Mouse (Mus musculus) MEL (cell line): ENCODE measurements at regions not wholly inside any gene's neighbourhood (a gene's known extent, or its start where the extent isn't known, plus 50 kb on each side); places are given as distances from the start of the nearest gene placed in this dataset.

Source experiments
- DNase-seq: peaks from one replicate; pipeline ENCODE4 v3.0.0; 2011; ENCODE audit warnings: low read depth, low spot score
- H3K27ac ChIP-seq: 2 replicates; pipeline ENCODE4 v1.5.1; 2012; ENCODE audit warnings: low read depth, mild to moderate bottlenecking, control low read depth, low read length, moderate library complexity; ENCODE audit not compliant: control insufficient read depth
- H3K27me3 ChIP-seq, 2 experiments: fragments of 150-350 bp in 1 of 2; sonication (generic) in 1 of 2; 2 replicates each; pipeline ENCODE4 v1.6.1; 2012; ENCODE audit warnings: low read length in 2 of 2, mild to moderate bottlenecking in 2 of 2, improper control_type of control experiment in 1 of 2, moderate library complexity in 1 of 2; ENCODE audit not compliant: insufficient read depth in 2 of 2, control insufficient read depth in 1 of 2
- H3K36me3 ChIP-seq, 2 experiments: 2 replicates each; pipeline ENCODE4 v1.6.1; 2012 to 2014; ENCODE audit warnings: low read length in 2 of 2, improper control_type of control experiment in 1 of 2, inconsistent platforms in 1 of 2, mild to moderate bottlenecking in 1 of 2; ENCODE audit not compliant: insufficient read depth in 2 of 2, control insufficient read depth in 1 of 2
- H3K4me1 ChIP-seq, 2 experiments: fragments of 150-350 bp in 1 of 2; sonication (generic) in 1 of 2; 2 replicates each; pipeline ENCODE4 v1.6.1; 2012; ENCODE audit warnings: low read length in 2 of 2, improper control_type of control experiment in 1 of 2, mild to moderate bottlenecking in 1 of 2; ENCODE audit not compliant: insufficient read depth in 2 of 2, control insufficient read depth in 1 of 2
- H3K4me3 ChIP-seq, 2 experiments: fragments of 150-350 bp in 1 of 2; sonication (generic) in 1 of 2; 2 replicates each; pipeline ENCODE4 v1.5.1; 2012; ENCODE audit warnings: low read depth in 2 of 2, low read length in 2 of 2, mild to moderate bottlenecking in 2 of 2, moderate library complexity in 2 of 2, control low read depth in 1 of 2, improper control_type of control experiment in 1 of 2; ENCODE audit not compliant: control insufficient read depth in 1 of 2, insufficient read depth in 1 of 2
- H3K79me2 ChIP-seq: 2 replicates; pipeline ENCODE4 v1.6.1; 2012; ENCODE audit warnings: mild to moderate bottlenecking, low read length, moderate library complexity; ENCODE audit not compliant: control insufficient read depth, poor library complexity, insufficient read depth
- H3K9ac ChIP-seq: 2 replicates; pipeline ENCODE4 v1.6.1; 2012; ENCODE audit warnings: low read depth, mild to moderate bottlenecking, control low read depth, low read length, moderate library complexity; ENCODE audit not compliant: control insufficient read depth, poor library complexity, severe bottlenecking
- H3K9me3 ChIP-seq: fragments of 150-350 bp; sonication (generic); replicated peaks from 2 replicates; pipeline ENCODE4 v1.6.1; 2012; ENCODE audit warnings: mild to moderate bottlenecking, low read length, improper control_type of control experiment, moderate library complexity; ENCODE audit not compliant: insufficient read depth
- BHLHE40 ChIP-seq: IDR thresholded peaks from 2 replicates; pipeline ENCODE4 v1.6.1; 2012; ENCODE audit warnings: low read depth, mild to moderate bottlenecking, inconsistent platforms, low read length, improper control_type of control experiment, borderline replicate concordance
- CTCF ChIP-seq, 3 experiments: IDR thresholded peaks in 2 of 3; conservative IDR thresholded peaks in 1 of 3; 2 replicates each; pipeline ENCODE4 v1.5.1; 2011 to 2012; ENCODE audit warnings: low read length in 3 of 3, low read depth in 2 of 3, mild to moderate bottlenecking in 2 of 3, improper control_type of control experiment in 1 of 3, inconsistent platforms in 1 of 3, mixed read lengths in 1 of 3, moderate library complexity in 1 of 3; ENCODE audit not compliant: control insufficient read depth in 1 of 3, insufficient read depth in 1 of 3, poor library complexity in 1 of 3, severe bottlenecking in 1 of 3
- E2F4 ChIP-seq: IDR thresholded peaks from 2 replicates; pipeline ENCODE4 v1.6.1; 2011; ENCODE audit warnings: low read depth, low read length, improper control_type of control experiment, borderline replicate concordance
- EP300 ChIP-seq, 2 experiments: IDR thresholded peaks; 2 replicates each; pipeline ENCODE4 v1.6.1; 2011; ENCODE audit warnings: improper control_type of control experiment in 2 of 2, low read length in 2 of 2, low read depth in 1 of 2, mild to moderate bottlenecking in 1 of 2
- GABPA ChIP-seq: IDR thresholded peaks from 2 replicates; pipeline ENCODE4 v1.6.1; 2012; ENCODE audit warnings: low read depth, mild to moderate bottlenecking, inconsistent platforms, low read length, improper control_type of control experiment, moderate library complexity
- GATA1 ChIP-seq: IDR thresholded peaks from 2 replicates; pipeline ENCODE4 v1.6.1; 2011; ENCODE audit warnings: low read depth, low read length, improper control_type of control experiment
- JUND ChIP-seq: IDR thresholded peaks from 2 replicates; pipeline ENCODE4 v1.6.1; 2011; ENCODE audit warnings: low read depth, mild to moderate bottlenecking, improper control_type of control experiment, low read length
- KAT2A ChIP-seq: conservative IDR thresholded peaks from 2 replicates; pipeline ENCODE4 v1.6.1; 2012; ENCODE audit warnings: low read depth, low read length, improper control_type of control experiment, inconsistent platforms
- MAFK ChIP-seq: IDR thresholded peaks from 2 replicates; pipeline ENCODE4 v1.6.1; 2011; ENCODE audit warnings: low read depth, mild to moderate bottlenecking, low read length, improper control_type of control experiment, borderline replicate concordance
- MAX ChIP-seq: IDR thresholded peaks from 2 replicates; pipeline ENCODE4 v1.6.1; 2011; ENCODE audit warnings: low read length, improper control_type of control experiment
- MAZ ChIP-seq: IDR thresholded peaks from 2 replicates; pipeline ENCODE4 v1.6.1; 2012; ENCODE audit warnings: low read depth, mild to moderate bottlenecking, inconsistent platforms, low read length, improper control_type of control experiment
- MXI1 ChIP-seq: IDR thresholded peaks from 2 replicates; pipeline ENCODE4 v1.6.1; 2011; ENCODE audit warnings: mild to moderate bottlenecking, low read depth, low read length, improper control_type of control experiment
- MYB ChIP-seq: IDR thresholded peaks from 2 replicates; pipeline ENCODE4 v1.6.1; 2011; ENCODE audit warnings: mild to moderate bottlenecking, low read depth, low read length, improper control_type of control experiment
- MYC ChIP-seq: IDR thresholded peaks from 2 replicates; pipeline ENCODE4 v1.6.1; 2011; ENCODE audit warnings: low read depth, mild to moderate bottlenecking, low read length, improper control_type of control experiment, moderate library complexity
- POLR2AphosphoS2 ChIP-seq: IDR thresholded peaks from 2 replicates; pipeline ENCODE4 v1.6.1; 2011; ENCODE audit warnings: low read length, improper control_type of control experiment
- RAD21 ChIP-seq: IDR thresholded peaks from 2 replicates; pipeline ENCODE4 v1.6.1; 2011; ENCODE audit warnings: mild to moderate bottlenecking, low read depth, low read length, improper control_type of control experiment
- SMC3 ChIP-seq: IDR thresholded peaks from 2 replicates; pipeline ENCODE4 v1.6.1; 2011; ENCODE audit warnings: low read depth, low read length, improper control_type of control experiment
- TAL1 ChIP-seq: IDR thresholded peaks from 2 replicates; pipeline ENCODE4 v1.6.1; 2012; ENCODE audit warnings: mild to moderate bottlenecking, inconsistent platforms, low read length, moderate library complexity, mixed read lengths
- TBP ChIP-seq: IDR thresholded peaks from 2 replicates; pipeline ENCODE4 v1.8.0; 2011; ENCODE audit warnings: low read depth, low read length, improper control_type of control experiment
- USF1 ChIP-seq: IDR thresholded peaks from 2 replicates; pipeline ENCODE4 v1.6.1; 2014; ENCODE audit warnings: low read depth, mild to moderate bottlenecking, inconsistent platforms, low read length, improper control_type of control experiment, moderate library complexity
- ZC3H11A ChIP-seq: IDR thresholded peaks from 2 replicates; pipeline ENCODE4 v1.6.1; 2012; ENCODE audit warnings: low read depth, mild to moderate bottlenecking, inconsistent platforms, low read length, improper control_type of control experiment
- ZKSCAN1 ChIP-seq: IDR thresholded peaks from 2 replicates; pipeline ENCODE4 v1.6.1; 2012; ENCODE audit warnings: low read depth, mild to moderate bottlenecking, inconsistent platforms, low read length, improper control_type of control experiment, moderate library complexity
- ZMIZ1 ChIP-seq: IDR thresholded peaks from 2 replicates; pipeline ENCODE4 v1.6.1; 2012; ENCODE audit warnings: low read depth, mild to moderate bottlenecking, inconsistent platforms, low read length, improper control_type of control experiment, moderate library complexity

GRCm38 (mm10) chr15:24980841-24981240, 432.7 kb downstream of the Basp1 start:
- no peaks in the 10 kb centered on the region; a peak in 1 of 4 replicates for H3K27me3 ChIP-seq

GRCm38 (mm10) chr15:24972020-24972419, 441.5 kb downstream of the Basp1 start:
- Histone ChIP-seq H3K9ac (no peak overlapping the region), H3K36me3 (no peaks in the 10 kb centered on the region), H3K9me3 (no peaks in the 10 kb centered on the region; the same call in 1 of the 2 replicates), H3K27ac (no peak overlapping the region), H3K4me3 (no peak overlapping the region), H3K79me2 (no peaks in the 10 kb centered on the region), H3K4me1 (no peaks in the 10 kb centered on the region), H3K27me3 (no peaks in the 10 kb centered on the region)
- DNase-seq, result no peak
- TF ChIP-seq EP300 (IDR thresholded peaks at IDR 0.05; ENCODE audit: low read depth in 1 of 2, low read length in 2 of 2) (no peak), MAX (no peak), MYC (no peak), USF1 (no peak), ZMIZ1 (no peak), ZC3H11A (no peak), MYB (no peak), E2F4 (no peak), MAFK (no peak), TAL1 (no peak), GATA1 (no peak), KAT2A (no peak), MXI1 (no peak), RAD21 (no peak), ZKSCAN1 (no peak), JUND (no peak), CTCF (IDR thresholded peaks at IDR 0.05 in 2 of 3, conservative IDR thresholded peaks at IDR 0.05 in 1 of 3; ENCODE audit: control insufficient read depth in 1 of 3, insufficient read depth in 1 of 3, low read depth in 2 of 3, low read length in 3 of 3, poor library complexity in 1 of 3, severe bottlenecking in 1 of 3) (no peak)

More at GRCm38 (mm10) chr15:24980841-24981240, 432.7 kb downstream of the Basp1 start:
- no peaks in the 10 kb centered on the region for H3K79me2 ChIP-seq
- no peak overlapping the region for H3K4me3 ChIP-seq
- no peaks in the 10 kb centered on the region for H3K36me3 ChIP-seq
- no peak for TF ChIP-seq TAL1
- no peak for TF ChIP-seq ZC3H11A
- no peak for TF ChIP-seq GABPA
- no peak for TF ChIP-seq BHLHE40
- no peak for TF ChIP-seq MYC
- TF ChIP-seq SMC3, result no peak
- TF ChIP-seq JUND, result no peak
- no peak for TF ChIP-seq ZKSCAN1
- TF ChIP-seq MAZ, result no peak
- TF ChIP-seq POLR2AphosphoS2, result no peak
- no peak for TF ChIP-seq ZMIZ1
- no peak for TF ChIP-seq TBP
- no peaks in the 10 kb centered on the region for H3K9me3 ChIP-seq
- H3K4me1 ChIP-seq, result no peaks in the 10 kb centered on the region
- DNase-seq, result no peak
- H3K9ac ChIP-seq, result no peak overlapping the region
- no peak overlapping the region for H3K27ac ChIP-seq
